23 mouse cellular contexts compared by ENCODE assay signal in the genomic region with DNA sequence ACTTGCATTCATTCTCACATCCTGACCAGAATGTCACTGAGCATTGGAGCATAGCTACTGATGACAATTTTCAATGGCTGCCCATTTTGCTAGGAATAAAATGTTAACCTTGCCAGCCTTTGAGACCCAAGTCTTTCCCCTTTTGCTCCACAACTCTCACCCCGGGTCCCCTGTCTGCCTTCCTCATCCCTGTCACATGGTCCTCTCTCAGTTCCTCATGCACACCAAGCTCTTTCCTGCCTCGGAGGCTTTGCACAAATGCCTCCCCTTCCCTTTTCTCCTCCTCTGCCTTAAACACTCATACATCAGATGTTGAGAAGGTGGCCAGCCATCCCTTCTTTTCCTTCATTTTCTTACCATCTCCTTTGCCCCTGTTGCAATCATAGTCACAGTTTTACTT. TPM values are rescaled to one million over a fixed set of nuclear protein-coding genes. Genes with fewer than 3 reads are reported as not detected.
DNase-seq lines count a peak whose midpoint lies in the region; ATAC-seq and TF ChIP-seq lines count a peak whose summit lies in the region.
"Had no signal": no experiment of that assay in that cellular context is flagged by ENCODE, and none has a peak within 500 bp of the region (broad histone marks: within the 10 kb centered on the region; RNA-seq: fewer than 3 reads in every experiment).

No protein-coding gene starts in this region.

- no peak for ATAC-seq in midbrain, embryonic 11.5 days (ENCODE audit: low FRiP score)
- ATAC-seq: hindbrain, embryonic 16.5 days; intestine, embryonic 15.5 days; midbrain, embryonic 16.5 days had no signal

- TF ChIP-seq CTCF in lung, adult 2 months (IDR thresholded peaks at IDR 0.05; ENCODE audit: insufficient read depth, low read length), result no peak

- no peak overlapping the region for H3K9ac ChIP-seq in midbrain, embryonic 11.5 days (ENCODE audit: low read length)
- H3K9ac ChIP-seq: embryonic facial prominence, embryonic 12.5 days; forebrain, embryonic 12.5 days; intestine, embryonic 15.5 days; limb, embryonic 15.5 days had no signal

- 70% methylated on average over 2 of the region's 2 CpGs for WGBS in lung, adult 2 months
- WGBS in macrophage (ENCODE audit: missing documents), result 0% methylated on average over 2 of the region's 2 CpGs
- WGBS in midbrain, embryonic 11.5 days, result 75% methylated on average over 2 of the region's 2 CpGs

- H3K4me2 ChIP-seq in midbrain, embryonic 11.5 days, result no peak overlapping the region
- H3K4me2 ChIP-seq: embryonic facial prominence, embryonic 12.5 days; forebrain, embryonic 12.5 days; heart, embryonic 11.5 days; intestine, embryonic 15.5 days; limb, embryonic 15.5 days had no signal

- H3K27ac ChIP-seq in macrophage, result peak overlapping the region; percentile 55
- no peak overlapping the region for H3K27ac ChIP-seq in midbrain, embryonic 11.5 days (ENCODE audit: low read depth, low read length)
- H3K27ac ChIP-seq: embryonic facial prominence, embryonic 12.5 days; forebrain, embryonic 12.5 days; hindbrain, embryonic 10.5 days; intestine, embryonic 15.5 days; limb, embryonic 15.5 days had no signal

- no peaks in the 10 kb centered on the region for H3K27me3 ChIP-seq in midbrain, embryonic 11.5 days (ENCODE audit: control insufficient read depth, insufficient read depth, low read length)
- H3K27me3 ChIP-seq: embryonic facial prominence, embryonic 12.5 days; intestine, embryonic 15.5 days; limb, embryonic 15.5 days had no signal

- H3K9me3 ChIP-seq in midbrain, embryonic 11.5 days (ENCODE audit: control insufficient read depth, low read length), result no peaks in the 10 kb centered on the region
- H3K9me3 ChIP-seq: embryonic facial prominence, embryonic 12.5 days; forebrain, embryonic 12.5 days; intestine, embryonic 15.5 days; limb, embryonic 15.5 days had no signal

- H3K4me1 ChIP-seq in lung, adult 2 months (ENCODE audit: control insufficient read depth, insufficient read depth, low read length), result peaks cover 13% of the 10 kb centered on the region
- no peaks in the 10 kb centered on the region for H3K4me1 ChIP-seq in midbrain, embryonic 11.5 days (ENCODE audit: control insufficient read depth, insufficient read depth, low read length)

- H3K4me3 ChIP-seq in lung, adult 2 months (replicated peaks; ENCODE audit: extremely low read depth, low read depth, low read length), result no peak overlapping the region
- no peak overlapping the region for H3K4me3 ChIP-seq in macrophage (ENCODE audit: inconsistent target)
- no peak overlapping the region for H3K4me3 ChIP-seq in midbrain, embryonic 11.5 days (ENCODE audit: low read depth, low read length)
- H3K4me3 ChIP-seq: embryonic facial prominence, embryonic 12.5 days; forebrain, embryonic 12.5 days; hindbrain, embryonic 10.5 days; intestine, embryonic 15.5 days; limb, embryonic 15.5 days had no signal

- peak; percentile 14 to 24 for DNase-seq in lung, postnatal 4 days
- no peak for DNase-seq in lung, adult 2 months
- DNase-seq in brain, adult 2 months (ENCODE audit: low read depth, low spot score), result peak; percentile 20
- DNase-seq in kidney, postnatal 10 days, result no peak
- no peak for DNase-seq in cerebellum, adult 11 months
- DNase-seq in midbrain, embryonic 11.5 days (ENCODE audit: low spot score, missing footprints), result no peak
- DNase-seq: adrenal gland, postnatal 14 days; cerebellum, adult 11-12 months; cerebellum, postnatal 10 days; gastrocnemius, postnatal 36 days; kidney, postnatal 36 days; left cerebral cortex, postnatal 4 days; lung, postnatal 10 days; right cerebral cortex, adult 18-20 months had no signal

- H3K36me3 ChIP-seq in macrophage (ENCODE audit: inconsistent target), result no peaks in the 10 kb centered on the region
- no peaks in the 10 kb centered on the region for H3K36me3 ChIP-seq in midbrain, embryonic 11.5 days (ENCODE audit: control insufficient read depth, insufficient read depth, low read length)
- H3K36me3 ChIP-seq: embryonic facial prominence, embryonic 12.5 days; forebrain, embryonic 12.5 days; hindbrain, embryonic 10.5 days; intestine, embryonic 15.5 days; limb, embryonic 15.5 days had no signal

- no peaks in the 10 kb centered on the region for H3K79me2 ChIP-seq in macrophage (ENCODE audit: inconsistent target)

- no peak for TF ChIP-seq POLR2A in lung, adult 2 months (IDR thresholded peaks at IDR 0.05; ENCODE audit: borderline replicate concordance, extremely low read depth, low read depth, low read length)

RNA-seq across cellular contexts. Expression of a gene that starts 10.6 kb away (rescaled TPM):
- 47.2 and 48.1 TPM in 2 replicates for polyA plus RNA-seq in lung, adult 2 months (2012; rRNA removed)
- 100 to 1,000 TPM in 6 of 26 experiments, 10 to 100 TPM in 20; 38.8 to 239 (median 75.6) TPM for total RNA-seq in macrophage (2018; cell fraction: chromatin; rRNA removed)
- 10 to 100 TPM; 18.8 to 75.6 (median 38.3) TPM for total RNA-seq in macrophage (2018; cell fraction: cytosol; rRNA removed)
- total RNA-seq in macrophage (2018; cell fraction: nucleus; rRNA removed), result 100 to 1,000 TPM in 9 of 26 experiments, 10 to 100 TPM in 17; 30.1 to 173 (median 83.2) TPM
- 26.9 to 42.2 TPM (median 30.1 TPM) in 3 replicates for polyA plus RNA-seq in macrophage (2018)
- 11.0 and 11.1 TPM in 2 replicates for polyA plus RNA-seq in midbrain, embryonic 11.5 days (2014; fragmentation: Nextera tagmentation; extraction: Ambion mirVana)

Comparison
In these comparisons a context has a peak if more than half of its experiments do, and no peak if none do; other contexts are left out.
1. DNase-seq: peak in lung, postnatal 4 days (2 of 2) and brain, adult 2 months (single experiment); none in lung, adult 2 months (single experiment), kidney, postnatal 10 days (single experiment), cerebellum, adult 11 months (single experiment) and midbrain, embryonic 11.5 days (single experiment).